Mouse (Mus musculus) neural tube, embryonic 13.5 days (tissue): ENCODE measurements around the gene Dlgap1. TPM values are rescaled to one million over a fixed set of nuclear protein-coding genes. Genes with fewer than 3 reads are reported as not detected.
"Not testable (repeated sequence)": the region's sequence is repeated elsewhere in the genome, so short reads cannot be mapped to it uniquely, and the experiment has no call there.

Source experiments
- ATAC-seq: fragments of 200-750 bp; cut with Nextera tagmentation; 2 replicates; pipeline ENCODE4 v1.8.0; 2017; ENCODE audit warnings: low read depth, mild to moderate bottlenecking, moderate TSS enrichment, moderate library complexity
- H3K27ac ChIP-seq: fragments of 300-500 bp; sonication (generic); replicated peaks from 2 replicates; pipeline ENCODE4 v1.5.1; 2015; ENCODE audit warnings: moderate library complexity, mild to moderate bottlenecking, inconsistent platforms
- H3K27me3 ChIP-seq: fragments of 300-500 bp; sonication (generic); 2 replicates; pipeline ENCODE4 v1.6.1; 2015; ENCODE audit warnings: mild to moderate bottlenecking, inconsistent platforms
- H3K36me3 ChIP-seq: fragments of 300-500 bp; sonication (generic); 2 replicates; pipeline ENCODE4 v1.6.1; 2015; ENCODE audit warnings: mild to moderate bottlenecking, inconsistent platforms
- H3K4me1 ChIP-seq: fragments of 300-500 bp; sonication (generic); replicated peaks from 2 replicates; pipeline ENCODE4 v1.6.1; 2015; ENCODE audit warnings: inconsistent platforms
- H3K4me2 ChIP-seq: fragments of 300-500 bp; sonication (generic); 2 replicates; pipeline ENCODE4 v1.6.1; 2015; ENCODE audit warnings: inconsistent platforms, mild to moderate bottlenecking, moderate library complexity
- H3K4me3 ChIP-seq: fragments of 300-500 bp; sonication (generic); 2 replicates; pipeline ENCODE4 v1.5.1; 2015; ENCODE audit warnings: mild to moderate bottlenecking, inconsistent platforms
- H3K9ac ChIP-seq: fragments of 300-500 bp; sonication (generic); 2 replicates; pipeline ENCODE4 v1.6.1; 2015; ENCODE audit warnings: moderate library complexity, mild to moderate bottlenecking, inconsistent platforms
- H3K9me3 ChIP-seq: fragments of 300-500 bp; sonication (generic); 2 replicates; pipeline ENCODE4 v1.6.1; 2016; ENCODE audit warnings: inconsistent platforms
- WGBS: fragments of 180-500 bp; shearing (Covaris S2); methylation state at CpG from one replicate; pipeline ENCODE4 v1.1.7; 2015; 5-methylcytosine and 5-hydroxymethylcytosine counted together
- polyA plus RNA-seq: library from polyadenylated mRNA; unstranded; fragments of >200 nt; fragmentation: Nextera tagmentation; extraction: Ambion mirVana; gene quantifications from 2 replicates; pipeline ENCODE4 v1.2.1, GENCODE M21; 2015

Dlgap1 gene
- polyA plus RNA-seq, 1 experiment from 2014 or later: 19.2 TPM

GRCm38 (mm10) chr17:70826227-70826626 lies 857.4 kb downstream of the Dlgap1 start:
- Histone ChIP-seq H3K27me3 (no peaks in the 10 kb centered on the region; the same call in 1 of the 2 replicates), H3K4me1 (no peaks in the 10 kb centered on the region), H3K36me3 (no peaks in the 10 kb centered on the region), H3K27ac (no peak overlapping the region), H3K4me2 (no peak overlapping the region), H3K9ac (no peak overlapping the region), H3K4me3 (no peak overlapping the region), H3K9me3 (no peaks in the 10 kb centered on the region)
- WGBS: 89% methylated on average over 12 of the region's 12 CpGs
- ATAC-seq: no peak

DNA sequence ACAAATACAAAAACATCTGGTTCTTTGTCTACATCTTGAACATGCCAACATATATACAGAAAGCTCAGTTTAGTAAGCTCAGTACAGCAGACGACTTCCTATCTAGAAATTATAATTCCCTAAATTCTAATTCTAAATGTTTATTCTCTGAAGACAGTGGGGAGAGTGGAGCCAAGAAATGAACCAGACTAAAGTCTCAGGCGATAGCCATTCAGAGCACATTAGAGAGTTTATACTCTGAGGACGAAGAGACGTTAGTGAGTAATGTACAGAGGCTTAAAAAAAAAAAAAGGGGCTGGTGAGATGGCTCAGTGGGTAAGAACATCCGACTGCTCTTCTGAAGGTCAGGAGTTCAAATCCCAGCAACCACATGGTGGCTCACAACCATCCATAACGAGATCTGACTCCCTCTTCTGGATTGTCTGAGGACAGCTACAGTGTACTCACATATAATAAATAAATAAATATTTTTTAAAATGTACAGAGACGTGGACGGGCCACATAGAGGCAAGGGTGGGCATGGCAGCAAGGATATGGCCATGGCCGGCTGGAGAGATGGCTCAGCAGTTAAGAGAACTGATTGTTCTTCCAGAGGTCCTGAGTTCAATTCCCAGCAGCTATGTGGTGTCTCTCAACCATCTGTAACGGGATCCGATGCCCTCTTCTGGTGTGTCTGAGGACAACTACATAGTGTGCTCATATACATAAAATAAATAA lies 858.7 kb downstream of the Dlgap1 start:
- not testable (repeated sequence) for H3K4me1 ChIP-seq, H3K4me2 ChIP-seq, H3K36me3 ChIP-seq, H3K9me3 ChIP-seq, ATAC-seq, H3K9ac ChIP-seq, H3K27ac ChIP-seq, H3K27me3 ChIP-seq, H3K4me3 ChIP-seq
- 87% methylated on average over 11 of the region's 11 CpGs for WGBS

- no peak overlapping the region for H3K4me2 ChIP-seq
- H3K4me1 ChIP-seq: no peaks in the 10 kb centered on the region
- no peak overlapping the region for H3K4me3 ChIP-seq
- no peak for ATAC-seq
- H3K9ac ChIP-seq: no peak overlapping the region
- H3K27ac ChIP-seq: no peak overlapping the region
- H3K27me3 ChIP-seq: no peaks in the 10 kb centered on the region
- no peaks in the 10 kb centered on the region for H3K36me3 ChIP-seq
- no peaks in the 10 kb centered on the region for H3K9me3 ChIP-seq
- WGBS: 77% methylated on average over 4 of the region's 4 CpGs
Observed at GRCm38 (mm10) chr17:70828180-70828528, 859.3 kb downstream of the Dlgap1 start.

DNA sequence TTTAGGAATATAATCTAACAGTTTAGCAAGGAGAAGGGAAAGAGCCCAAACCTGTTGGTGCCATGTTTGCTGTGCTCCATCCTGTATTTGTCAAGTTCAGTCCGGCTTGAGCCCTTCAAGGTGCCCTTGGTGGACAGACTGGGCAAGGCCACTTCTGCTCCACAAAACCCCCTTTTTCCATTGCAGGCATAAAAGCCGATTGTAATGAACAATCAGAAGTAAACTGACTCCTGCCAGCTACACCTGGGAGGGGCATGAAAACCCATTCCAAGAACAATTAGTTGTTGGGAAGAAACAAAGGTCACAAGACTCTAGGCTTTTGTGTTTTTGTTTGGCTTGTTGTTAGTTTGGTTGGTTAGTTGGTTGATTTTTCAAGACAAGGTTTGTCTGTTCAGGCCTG lies 859.7 kb downstream of the Dlgap1 start:
- 84% methylated on average over 2 of the region's 2 CpGs for WGBS
- Histone ChIP-seq H3K4me1 (no peaks in the 10 kb centered on the region), H3K9ac (no peak overlapping the region), H3K27me3 (no peaks in the 10 kb centered on the region), H3K4me2 (no peak overlapping the region), H3K9me3 (no peaks in the 10 kb centered on the region), H3K27ac (no peak overlapping the region), H3K36me3 (no peaks in the 10 kb centered on the region), H3K4me3 (no peak overlapping the region)
- ATAC-seq: no peak

DNA sequence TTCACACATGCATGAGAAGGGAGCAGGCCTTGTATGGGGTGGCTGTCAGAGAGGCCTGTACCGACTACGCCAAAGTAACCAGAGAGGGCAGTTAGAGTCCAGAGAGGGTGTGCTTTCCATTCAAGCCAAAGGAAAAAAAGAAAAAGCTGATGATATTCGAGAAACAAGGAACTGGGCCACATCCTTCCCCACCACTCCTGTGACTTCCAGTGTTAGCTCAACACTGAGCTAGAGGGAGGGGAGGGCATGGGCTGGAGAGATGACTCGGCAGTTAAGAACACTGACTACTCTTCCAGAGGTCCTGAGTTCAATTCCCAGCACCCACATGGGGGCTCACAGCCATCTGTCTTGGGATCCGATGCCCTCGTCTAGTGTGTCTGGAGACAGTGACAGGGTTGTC lies 860.3 kb downstream of the Dlgap1 start:
- ATAC-seq: no peak
- 85% methylated on average over 6 of the region's 6 CpGs for WGBS
- Histone ChIP-seq H3K4me1 (peaks cover under 1% of the 10 kb centered on the region; the same call in 1 of the 2 replicates), H3K4me2 (no peak overlapping the region), H3K27me3 (no peaks in the 10 kb centered on the region), H3K9me3 (no peaks in the 10 kb centered on the region), H3K27ac (no peak overlapping the region), H3K36me3 (no peaks in the 10 kb centered on the region), H3K4me3 (no peak overlapping the region), H3K9ac (no peak overlapping the region)

DNA sequence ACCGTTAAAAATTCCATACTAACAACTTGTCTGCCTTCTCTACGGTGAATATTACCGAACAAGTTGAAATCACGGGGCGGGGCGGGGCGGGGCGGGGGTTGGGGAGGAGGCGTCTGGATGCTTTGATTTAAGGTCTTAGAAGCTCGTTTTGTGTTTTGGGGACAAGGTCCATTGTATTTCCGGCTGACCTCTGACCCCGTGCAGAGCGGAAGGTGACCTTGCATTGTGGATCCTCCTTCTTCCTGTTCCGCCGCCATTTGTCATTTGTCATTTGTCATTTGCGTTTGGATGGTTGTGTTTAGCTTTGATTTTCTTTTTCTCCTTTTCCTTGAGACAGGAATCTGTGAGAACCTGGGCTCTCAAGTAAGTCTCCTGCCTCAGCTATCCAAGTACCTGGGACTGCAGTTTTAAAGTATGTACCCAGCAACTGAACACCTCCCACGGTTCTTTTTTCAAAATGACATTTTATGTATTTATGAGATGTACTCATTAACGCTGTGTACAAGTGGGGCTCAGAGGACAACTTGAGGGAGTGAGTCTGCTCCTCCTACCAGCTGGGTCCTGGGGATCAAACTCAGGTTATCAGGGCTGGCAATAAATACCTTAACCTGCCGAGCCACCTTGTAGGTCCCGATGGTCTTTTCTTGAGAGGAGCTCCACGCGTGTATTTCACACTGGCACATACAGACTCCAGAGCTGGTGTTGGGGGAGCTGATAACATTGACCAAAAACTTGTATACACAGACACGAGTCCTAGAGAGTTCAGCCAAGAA lies 861.3 kb downstream of the Dlgap1 start:
- Histone ChIP-seq H3K27me3 (no peaks in the 10 kb centered on the region), H3K4me3 (no peak overlapping the region), H3K36me3 (no peaks in the 10 kb centered on the region), H3K4me2 (no peak overlapping the region), H3K9ac (no peak overlapping the region), H3K9me3 (no peaks in the 10 kb centered on the region), H3K27ac (no peak overlapping the region), H3K4me1 (peaks cover 8% of the 10 kb centered on the region; the same call in 1 of the 2 replicates)
- ATAC-seq: no peak
- 71% methylated on average over 23 of the region's 23 CpGs for WGBS

GRCm38 (mm10) chr17:70831591-70831990 lies 862.7 kb downstream of the Dlgap1 start:
- Histone ChIP-seq H3K27me3 (no peaks in the 10 kb centered on the region; the same call in 1 of the 2 replicates), H3K4me1 (peaks cover 13% of the 10 kb centered on the region), H3K4me2 (no peak overlapping the region), H3K27ac (no peak overlapping the region), H3K9ac (no peak overlapping the region), H3K4me3 (no peak overlapping the region), H3K9me3 (no peaks in the 10 kb centered on the region), H3K36me3 (no peaks in the 10 kb centered on the region)
- WGBS: 71% methylated on average over 4 of the region's 4 CpGs
- ATAC-seq: no peak

DNA sequence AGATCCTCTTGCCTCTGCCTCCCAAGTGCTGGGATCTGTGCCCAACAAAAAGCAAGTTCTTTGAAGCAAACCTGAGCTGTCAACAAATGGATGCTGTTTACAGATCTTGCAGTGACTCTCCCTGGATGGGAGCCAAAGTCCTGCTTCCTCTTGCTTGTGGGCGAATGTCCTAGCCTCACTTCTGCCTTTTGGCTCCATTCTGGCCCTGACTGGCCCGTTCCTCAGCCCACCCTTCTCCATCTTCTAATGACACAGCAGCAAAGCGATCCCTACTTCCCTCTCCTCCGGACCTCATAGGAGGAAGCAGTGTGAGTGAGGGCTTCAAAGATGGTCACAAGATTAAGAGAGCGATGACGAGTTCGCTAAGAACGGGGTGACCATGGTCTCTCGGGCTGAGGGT lies 863.7 kb downstream of the Dlgap1 start:
- Histone ChIP-seq H3K27ac (no peak overlapping the region), H3K36me3 (no peaks in the 10 kb centered on the region), H3K4me3 (no peak overlapping the region), H3K9me3 (no peaks in the 10 kb centered on the region), H3K4me2 (no peak overlapping the region), H3K9ac (no peak overlapping the region), H3K4me1 (peaks cover 13% of the 10 kb centered on the region), H3K27me3 (no peaks in the 10 kb centered on the region; the same call in 1 of the 2 replicates)
- 91% methylated on average over 9 of the region's 9 CpGs for WGBS
- ATAC-seq: no peak

- Histone ChIP-seq H3K4me3 (peak overlapping the region; percentile 42), H3K4me1 (peaks cover 13% of the 10 kb centered on the region), H3K4me2 (peak overlapping the region; percentile 71), H3K27ac (no peak overlapping the region), H3K9me3 (no peaks in the 10 kb centered on the region), H3K9ac (peak overlapping the region; percentile 64), H3K36me3 (no peaks in the 10 kb centered on the region), H3K27me3 (no peaks in the 10 kb centered on the region; the same call in 1 of the 2 replicates)
- 1% methylated on average over 29 of the region's 29 CpGs for WGBS
- peak; percentile 56; the same call in 1 of the 2 replicates for ATAC-seq
Observed at GRCm38 (mm10) chr17:70834430-70834965, 865.6 kb downstream of the Dlgap1 start.

- WGBS: 1% methylated on average over 10 of the region's 10 CpGs
- Histone ChIP-seq H3K36me3 (no peaks in the 10 kb centered on the region), H3K4me2 (peak overlapping the region; percentile 71), H3K27ac (no peak overlapping the region), H3K9ac (peak overlapping the region; percentile 64), H3K4me1 (peaks cover 13% of the 10 kb centered on the region), H3K9me3 (no peaks in the 10 kb centered on the region), H3K27me3 (no peaks in the 10 kb centered on the region; the same call in 1 of the 2 replicates), H3K4me3 (peak overlapping the region; percentile 42)
- ATAC-seq: 0 out of 2 replicates have a peak, but pooled peaks have one; percentile 49
Observed at GRCm38 (mm10) chr17:70835071-70835790, 866.4 kb downstream of the Dlgap1 start.

DNA sequence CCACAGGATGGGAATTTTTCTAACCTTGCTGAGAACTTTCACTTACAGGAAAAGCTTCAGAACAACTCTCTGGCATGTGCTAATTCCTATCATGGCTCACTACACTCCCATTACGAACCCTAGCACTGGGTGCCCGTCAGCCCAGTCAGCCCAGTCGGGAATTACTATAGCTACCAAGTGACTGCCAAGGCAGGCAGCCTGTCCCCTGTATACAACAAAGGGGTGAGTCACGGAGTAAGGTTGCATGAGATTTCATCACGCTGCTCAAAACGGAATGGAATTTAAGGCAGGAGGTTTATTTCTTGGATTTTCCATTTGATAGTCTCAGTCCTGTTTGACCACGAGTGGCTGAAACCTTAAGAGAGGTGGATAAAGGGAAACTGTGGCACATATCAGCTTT lies 867.9 kb downstream of the Dlgap1 start:
- no peaks in the 10 kb centered on the region for H3K36me3 ChIP-seq
- H3K27ac ChIP-seq: no peak overlapping the region
- no peaks in the 10 kb centered on the region; the same call in 1 of the 2 replicates for H3K27me3 ChIP-seq
- no peak overlapping the region for H3K4me2 ChIP-seq
- no peak overlapping the region for H3K4me3 ChIP-seq
- H3K9ac ChIP-seq: no peak overlapping the region
- no peaks in the 10 kb centered on the region for H3K9me3 ChIP-seq
- 56% methylated on average over 7 of the region's 7 CpGs for WGBS
- peaks cover 13% of the 10 kb centered on the region for H3K4me1 ChIP-seq
- ATAC-seq: no peak

GRCm38 (mm10) chr17:70837474-70837873 lies 868.6 kb downstream of the Dlgap1 start:
- not testable (repeated sequence) for H3K27ac ChIP-seq, ATAC-seq
- 96% methylated on average over 5 of the region's 6 CpGs for WGBS

More at GRCm38 (mm10) chr17:70837474-70837873, 868.6 kb downstream of the Dlgap1 start:
- not testable (repeated sequence) for H3K9ac ChIP-seq, H3K9me3 ChIP-seq, H3K4me3 ChIP-seq, H3K27me3 ChIP-seq, H3K4me2 ChIP-seq, H3K36me3 ChIP-seq
- peaks cover 13% of the 10 kb centered on the region for H3K4me1 ChIP-seq
